Mouse (Mus musculus): ENCODE measurements around the gene 1810046K07Rik. TPM values are rescaled to one million over a fixed set of nuclear protein-coding genes. Genes with fewer than 3 reads are reported as not detected.

Gene 1810046K07Rik
- polyA plus RNA-seq, 1 experiment from 2014 or later: not detected

DNA sequence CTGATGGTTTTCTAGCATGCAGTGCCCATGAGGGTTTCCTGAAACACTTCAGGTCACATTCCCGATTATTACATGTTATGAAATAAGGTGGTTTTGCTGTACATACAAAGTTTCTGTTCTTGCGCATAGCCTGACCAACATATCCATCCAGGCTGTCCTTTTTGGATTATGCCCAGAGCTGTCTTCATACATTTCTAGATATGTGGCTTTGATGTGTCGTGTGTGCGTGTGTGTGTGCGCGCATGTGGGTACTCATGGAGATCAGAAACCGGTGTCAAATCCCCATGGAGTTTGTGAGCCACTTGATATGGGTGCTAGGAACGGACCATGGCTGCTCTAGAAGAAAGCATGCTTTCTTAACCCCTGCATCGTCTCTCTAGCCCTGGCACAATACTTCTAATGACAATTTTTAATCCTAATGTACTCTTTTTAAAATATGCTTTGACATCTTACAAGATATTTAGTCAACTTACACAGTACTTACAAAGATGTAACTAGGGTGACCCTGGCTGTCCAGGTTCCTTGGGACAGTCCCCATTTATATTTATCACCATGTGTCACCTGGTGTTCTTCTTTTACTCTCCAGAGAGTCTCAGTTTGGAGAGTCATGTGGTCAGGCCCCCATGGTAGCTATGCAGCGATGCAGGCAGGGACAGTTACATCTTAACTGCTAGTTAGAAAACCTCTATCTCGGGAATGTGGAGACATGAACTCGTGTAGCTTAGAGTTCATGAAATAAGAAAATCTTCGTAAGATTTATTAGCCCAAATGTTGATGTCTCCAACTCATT lies 2.9 kb upstream of the 1810046K07Rik start:
- H3K9me3 ChIP-seq (replicated peaks; ENCODE audit: control insufficient read depth, low read length, poor library complexity, severe bottlenecking): no peaks in the 10 kb centered on the region
- 93% methylated on average over 13 of the region's 13 CpGs for WGBS
- no peak overlapping the region for H3K27ac ChIP-seq (ENCODE audit: low read length)
- H3K4me3 ChIP-seq (ENCODE audit: low read depth, low read length): no peak overlapping the region
- no peaks in the 10 kb centered on the region for H3K27me3 ChIP-seq (ENCODE audit: control insufficient read depth, insufficient read depth, low read depth, low read length)
- no peak for ATAC-seq
- no peaks in the 10 kb centered on the region for H3K36me3 ChIP-seq (ENCODE audit: control insufficient read depth, insufficient read depth, low read length)
- no peak overlapping the region for H3K4me2 ChIP-seq (ENCODE audit: low read length)
- H3K9ac ChIP-seq (ENCODE audit: low read depth, low read length): no peak overlapping the region
- no peaks in the 10 kb centered on the region for H3K4me1 ChIP-seq (ENCODE audit: control insufficient read depth, insufficient read depth, low read length)

DNA sequence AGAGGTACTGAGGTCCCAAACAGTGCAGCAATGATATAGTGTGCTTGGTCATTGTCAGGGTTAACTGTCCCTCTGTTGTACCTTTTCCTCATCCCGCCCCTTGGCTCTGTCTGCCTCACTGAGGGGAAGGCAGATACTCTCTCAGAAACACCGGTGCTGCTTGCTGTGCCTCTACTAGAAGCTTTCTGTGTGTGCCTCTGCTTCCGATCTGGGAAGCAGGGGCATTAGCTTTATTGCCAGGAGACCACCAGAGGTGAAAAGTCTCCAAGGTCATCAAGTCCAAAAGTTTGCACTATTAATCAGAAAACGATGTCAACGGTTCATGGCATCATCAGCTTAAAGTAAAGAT lies 1.2 kb downstream of the 1810046K07Rik start:
- no peak overlapping the region for H3K9ac ChIP-seq (ENCODE audit: low read depth, low read length)
- H3K4me2 ChIP-seq (ENCODE audit: low read length): no peak overlapping the region
- no peaks in the 10 kb centered on the region for H3K36me3 ChIP-seq (ENCODE audit: control insufficient read depth, insufficient read depth, low read length)
- H3K4me1 ChIP-seq (ENCODE audit: control insufficient read depth, insufficient read depth, low read length): no peaks in the 10 kb centered on the region
- no peak overlapping the region for H3K27ac ChIP-seq (ENCODE audit: low read length)
- H3K4me3 ChIP-seq (ENCODE audit: low read depth, low read length): no peak overlapping the region
- ATAC-seq: no peak
- H3K27me3 ChIP-seq (ENCODE audit: control insufficient read depth, insufficient read depth, low read depth, low read length): no peaks in the 10 kb centered on the region
- H3K9me3 ChIP-seq (replicated peaks; ENCODE audit: control insufficient read depth, low read length, poor library complexity, severe bottlenecking): no peaks in the 10 kb centered on the region
- WGBS: 86% methylated on average over 5 of the region's 5 CpGs

GRCm38 (mm10) chr9:51326619-51327554 lies 1.8 kb downstream of the 1810046K07Rik start:
- Histone ChIP-seq H3K4me1 (ENCODE audit: control insufficient read depth, insufficient read depth, low read length) (no peaks in the 10 kb centered on the region), H3K4me2 (ENCODE audit: low read length) (no peak overlapping the region), H3K4me3 (ENCODE audit: low read depth, low read length) (no peak overlapping the region), H3K27ac (ENCODE audit: low read length) (no peak overlapping the region), H3K9ac (ENCODE audit: low read depth, low read length) (no peak overlapping the region), H3K36me3 (ENCODE audit: control insufficient read depth, insufficient read depth, low read length) (no peaks in the 10 kb centered on the region), H3K27me3 (ENCODE audit: control insufficient read depth, insufficient read depth, low read depth, low read length) (no peaks in the 10 kb centered on the region), H3K9me3 (replicated peaks; ENCODE audit: control insufficient read depth, low read length, poor library complexity, severe bottlenecking) (no peaks in the 10 kb centered on the region)
- no peak for ATAC-seq
- whole genome bisulfite sequencing: 87% methylated on average over 11 of the region's 11 CpGs

GRCm38 (mm10) chr9:51324406-51325065 lies 4.2 kb downstream of the 1810046K07Rik start:
- no peak for ATAC-seq
- Histone ChIP-seq H3K36me3 (ENCODE audit: control insufficient read depth, insufficient read depth, low read length) (no peaks in the 10 kb centered on the region), H3K4me3 (ENCODE audit: low read depth, low read length) (no peak overlapping the region)

DNA sequence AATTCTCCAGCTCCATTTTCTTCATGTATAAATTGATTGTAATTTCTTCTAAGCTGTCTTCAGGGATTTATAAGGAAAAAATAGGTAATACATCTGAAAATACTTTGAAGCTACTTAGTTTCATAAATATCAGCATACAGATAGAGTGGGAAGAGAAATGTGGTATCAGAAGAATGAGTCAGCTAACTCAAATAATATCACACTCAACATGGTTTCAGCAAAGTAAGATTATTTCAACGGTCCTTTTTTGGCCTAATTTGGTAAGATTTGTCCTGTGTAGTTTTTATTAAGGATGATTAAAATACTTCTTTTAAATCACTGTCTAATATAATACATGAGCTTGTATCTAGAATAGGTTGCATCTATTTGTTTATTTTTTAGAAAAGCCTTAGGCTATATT lies 8.6 kb downstream of the 1810046K07Rik start:
- Histone ChIP-seq H3K27me3 (ENCODE audit: control insufficient read depth, insufficient read depth, low read depth, low read length) (no peaks in the 10 kb centered on the region), H3K9me3 (replicated peaks; ENCODE audit: control insufficient read depth, low read length, poor library complexity, severe bottlenecking) (no peaks in the 10 kb centered on the region), H3K9ac (ENCODE audit: low read depth, low read length) (no peak overlapping the region), H3K27ac (ENCODE audit: low read length) (no peak overlapping the region), H3K4me3 (ENCODE audit: low read depth, low read length) (no peak overlapping the region), H3K36me3 (ENCODE audit: control insufficient read depth, insufficient read depth, low read length) (no peaks in the 10 kb centered on the region), H3K4me2 (ENCODE audit: low read length) (no peak overlapping the region), H3K4me1 (ENCODE audit: control insufficient read depth, insufficient read depth, low read length) (no peaks in the 10 kb centered on the region)
- no peak for ATAC-seq
- 85% methylated on average over 1 of the region's 1 CpGs for WGBS

More at GRCm38 (mm10) chr9:51324406-51325065, 4.2 kb downstream of the 1810046K07Rik start:
- H3K9ac ChIP-seq (ENCODE audit: low read depth, low read length): no peak overlapping the region
- H3K9me3 ChIP-seq (replicated peaks; ENCODE audit: control insufficient read depth, low read length, poor library complexity, severe bottlenecking): no peaks in the 10 kb centered on the region
- 89% methylated on average over 7 of the region's 7 CpGs for WGBS
- H3K27me3 ChIP-seq (ENCODE audit: control insufficient read depth, insufficient read depth, low read depth, low read length): no peaks in the 10 kb centered on the region
- no peaks in the 10 kb centered on the region for H3K4me1 ChIP-seq (ENCODE audit: control insufficient read depth, insufficient read depth, low read length)
- H3K4me2 ChIP-seq (ENCODE audit: low read length): no peak overlapping the region
- no peak overlapping the region for H3K27ac ChIP-seq (ENCODE audit: low read length)

DNA sequence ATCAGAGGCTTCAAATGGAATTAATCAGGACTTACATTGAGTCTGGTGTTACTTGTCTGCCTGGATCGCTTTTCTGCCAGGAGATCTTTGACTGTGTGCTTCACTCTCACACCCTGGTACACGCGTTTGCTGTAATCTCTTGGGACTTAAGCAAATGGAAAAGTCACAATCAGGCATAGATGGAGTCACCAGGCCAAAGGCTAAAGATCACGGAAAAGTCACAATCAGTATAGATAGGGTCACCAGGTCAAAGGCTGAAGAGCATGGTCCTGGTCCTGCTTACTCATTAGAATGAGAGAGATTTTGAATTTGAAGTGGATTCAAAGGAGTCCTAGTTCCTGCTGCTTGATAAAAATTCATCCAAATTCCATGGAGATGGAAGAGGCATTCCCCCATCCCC lies 10.5 kb downstream of the 1810046K07Rik start:
- Histone ChIP-seq H3K4me1 (ENCODE audit: control insufficient read depth, insufficient read depth, low read length) (no peaks in the 10 kb centered on the region), H3K9ac (ENCODE audit: low read depth, low read length) (no peak overlapping the region), H3K4me3 (ENCODE audit: low read depth, low read length) (no peak overlapping the region), H3K36me3 (ENCODE audit: control insufficient read depth, insufficient read depth, low read length) (no peaks in the 10 kb centered on the region), H3K27ac (ENCODE audit: low read length) (no peak overlapping the region), H3K4me2 (ENCODE audit: low read length) (no peak overlapping the region), H3K9me3 (replicated peaks; ENCODE audit: control insufficient read depth, low read length, poor library complexity, severe bottlenecking) (no peaks in the 10 kb centered on the region), H3K27me3 (ENCODE audit: control insufficient read depth, insufficient read depth, low read depth, low read length) (no peaks in the 10 kb centered on the region)
- 74% methylated on average over 4 of the region's 4 CpGs for WGBS
- no peak for ATAC-seq

GRCm38 (mm10) chr9:51317322-51317721 lies 11.4 kb downstream of the 1810046K07Rik start:
- Histone ChIP-seq H3K9me3 (replicated peaks; ENCODE audit: control insufficient read depth, low read length, poor library complexity, severe bottlenecking) (no peaks in the 10 kb centered on the region), H3K27me3 (ENCODE audit: control insufficient read depth, insufficient read depth, low read depth, low read length) (no peaks in the 10 kb centered on the region), H3K27ac (ENCODE audit: low read length) (no peak overlapping the region), H3K9ac (ENCODE audit: low read depth, low read length) (no peak overlapping the region), H3K36me3 (ENCODE audit: control insufficient read depth, insufficient read depth, low read length) (no peaks in the 10 kb centered on the region), H3K4me1 (ENCODE audit: control insufficient read depth, insufficient read depth, low read length) (no peaks in the 10 kb centered on the region), H3K4me3 (ENCODE audit: low read depth, low read length) (no peak overlapping the region), H3K4me2 (ENCODE audit: low read length) (no peak overlapping the region)
- WGBS: 94% methylated on average over 4 of the region's 4 CpGs
- no peak for ATAC-seq

DNA sequence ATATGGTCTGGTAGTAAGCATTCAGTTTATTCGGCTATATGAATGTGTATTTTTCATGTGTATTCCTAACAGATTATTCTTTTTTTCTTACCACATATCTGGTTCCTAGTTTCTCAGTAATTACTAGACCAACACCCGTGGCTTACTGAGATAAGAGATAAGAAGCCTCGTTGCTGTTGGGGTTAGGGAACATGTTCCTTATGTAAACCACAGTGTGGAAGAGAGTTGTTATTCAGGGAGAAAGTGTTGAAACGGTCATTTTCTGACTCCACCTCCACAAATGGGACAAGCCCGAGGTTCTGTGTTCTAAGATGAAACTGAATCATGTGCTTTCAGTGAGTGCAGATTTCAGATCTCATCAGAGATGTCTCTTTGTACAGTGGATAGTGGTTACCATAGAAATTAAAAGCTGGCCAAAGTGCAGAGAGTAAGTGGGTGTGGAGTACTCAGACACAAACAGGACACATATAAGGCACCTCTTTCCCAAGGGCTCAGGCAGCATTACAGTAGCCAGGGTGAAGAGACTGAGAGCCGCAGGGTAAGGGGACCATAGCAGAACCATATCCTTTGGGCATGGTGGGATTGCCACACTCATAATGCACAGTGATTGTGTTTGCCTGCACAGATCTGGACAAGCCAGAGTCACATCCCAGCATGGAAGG lies 13.2 kb downstream of the 1810046K07Rik start:
- H3K4me2 ChIP-seq (ENCODE audit: low read length): no peak overlapping the region
- no peaks in the 10 kb centered on the region for H3K4me1 ChIP-seq (ENCODE audit: control insufficient read depth, insufficient read depth, low read length)
- H3K27ac ChIP-seq (ENCODE audit: low read length): no peak overlapping the region
- H3K9me3 ChIP-seq (replicated peaks; ENCODE audit: control insufficient read depth, low read length, poor library complexity, severe bottlenecking): no peaks in the 10 kb centered on the region
- H3K4me3 ChIP-seq (ENCODE audit: low read depth, low read length): no peak overlapping the region
- no peak for ATAC-seq
- H3K36me3 ChIP-seq (ENCODE audit: control insufficient read depth, insufficient read depth, low read length): no peaks in the 10 kb centered on the region
- H3K9ac ChIP-seq (ENCODE audit: low read depth, low read length): no peak overlapping the region
- 80% methylated on average over 6 of the region's 6 CpGs for WGBS
- no peaks in the 10 kb centered on the region for H3K27me3 ChIP-seq (ENCODE audit: control insufficient read depth, insufficient read depth, low read depth, low read length)

Measured in midbrain, embryonic 16.5 days (tissue).